8 mouse cellular contexts compared by ENCODE assay signal in genomic region chr12:111386642-111387120, GRCm38 (mm10). TPM values are rescaled to one million over a fixed set of nuclear protein-coding genes. Genes with fewer than 3 reads are reported as not detected.
DNase-seq lines count a peak whose midpoint lies in the region; ATAC-seq lines count a peak whose summit lies in the region.

No protein-coding gene starts in this region.

- peak; percentile 49 for DNase-seq in NIH3T3 (ENCODE audit: low read depth)
- DNase-seq in kidney, adult 18-20 months = peak; percentile 49
- DNase-seq in lung, adult 18-20 months = peak; percentile 74 to 83
- no peak for DNase-seq in cerebellum, adult 9-10 months
- DNase-seq in ovary, postnatal 10 days (ENCODE audit: low spot score) = no peak
- DNase-seq in layer of hippocampus, postnatal 36 days = no peak
- no peak for DNase-seq in left cerebral cortex, adult 8-10 months (ENCODE audit: low spot score in 2 of 2)

- peak; percentile 35; the same call in 1 of the 2 replicates for ATAC-seq in erythroblast, adult 5-6 weeks (replicated peaks; ENCODE audit: low FRiP score, poor library complexity, severe bottlenecking)

RNA-seq across cellular contexts. Expression of gene Cdc42bpb, which starts 9.2 kb away (rescaled TPM):
- total RNA-seq in erythroblast, adult 5-6 weeks (2015; ENCODE audit: low replicate concordance) = 0.58 and 10.9 TPM in 2 replicates
- 1.8 and 2.6 TPM in 2 replicates for total RNA-seq in erythroblast, adult 5-6 weeks (2017; ENCODE audit: low replicate concordance)
- total RNA-seq in layer of hippocampus, postnatal 36 days (2021) = 100 to 1,000 TPM; 112 to 115 TPM
- total RNA-seq in left cerebral cortex, adult 8-10 months (2022) = 100 to 1,000 TPM; 123 to 157 (median 142) TPM

RNA-seq across cellular contexts. Expression of gene Lbhd2, which starts 19.9 kb away (rescaled TPM):
- not detected in 2 replicates for total RNA-seq in erythroblast, adult 5-6 weeks (2015; ENCODE audit: low replicate concordance)
- not detected in 2 replicates for total RNA-seq in erythroblast, adult 5-6 weeks (2017; ENCODE audit: low replicate concordance)
- total RNA-seq in layer of hippocampus, postnatal 36 days (2021) = 1 to 10 TPM in 1 of 2 experiments, not detected in 1; 1.2 TPM
- 1 to 10 TPM; 2.4 to 4.8 (median 3.5) TPM for total RNA-seq in left cerebral cortex, adult 8-10 months (2022)

RNA-seq across cellular contexts. Expression of gene Exoc3l4, which starts 30.1 kb away (rescaled TPM):
- not detected in 2 replicates for total RNA-seq in erythroblast, adult 5-6 weeks (2015; ENCODE audit: low replicate concordance)
- total RNA-seq in erythroblast, adult 5-6 weeks (2017; ENCODE audit: low replicate concordance) = not detected in 2 replicates
- 1 to 10 TPM; 3.3 to 5.5 TPM for total RNA-seq in layer of hippocampus, postnatal 36 days (2021)
- 1 to 10 TPM; 1.7 to 2.5 (median 2.0) TPM for total RNA-seq in left cerebral cortex, adult 8-10 months (2022)

RNA-seq across cellular contexts. Expression of gene Tnfaip2, which starts 55.6 kb away (rescaled TPM):
- 121 and 131 TPM in 2 replicates for total RNA-seq in erythroblast, adult 5-6 weeks (2015; ENCODE audit: low replicate concordance)
- 287 and 456 TPM in 2 replicates for total RNA-seq in erythroblast, adult 5-6 weeks (2017; ENCODE audit: low replicate concordance)
- total RNA-seq in layer of hippocampus, postnatal 36 days (2021) = 1 to 10 TPM in 1 of 2 experiments, under 1 TPM in 1; 0.40 to 1.0 TPM
- total RNA-seq in left cerebral cortex, adult 8-10 months (2022) = 1 to 10 TPM in 1 of 4 experiments, under 1 TPM in 3; 0.44 to 1.3 (median 0.68) TPM

Comparison
In these comparisons a context has a peak if more than half of its experiments do, and no peak if none do; other contexts are left out.
1. DNase-seq: peak in NIH3T3 (single experiment), kidney, adult 18-20 months (single experiment) and lung, adult 18-20 months (2 of 2); none in cerebellum, adult 9-10 months (single experiment), ovary, postnatal 10 days (single experiment), layer of hippocampus, postnatal 36 days (0 of 2) and left cerebral cortex, adult 8-10 months (0 of 2).
2. RNA of gene Cdc42bpb, which starts 9.2 kb away (total RNA-seq): 123 to 157 TPM in left cerebral cortex, adult 8-10 months and 112 to 115 TPM in layer of hippocampus, postnatal 36 days; 0.58 to 10.9 TPM in erythroblast, adult 5-6 weeks; every median in the first group is over 4 times any median in the second.